Mouse (Mus musculus): Measurements from ENCODE around the gene Zfyve26. TPM values are rescaled to one million over a fixed set of nuclear protein-coding genes. Genes with fewer than 3 reads are reported as not detected.
"Not testable (repeated sequence)": the region's sequence is repeated elsewhere in the genome, so short reads cannot be mapped to it uniquely, and the experiment has no call there.

The Zfyve26 gene
- polyA plus RNA-seq, 1 experiment from 2014 or later = 15.6 TPM

DNA sequence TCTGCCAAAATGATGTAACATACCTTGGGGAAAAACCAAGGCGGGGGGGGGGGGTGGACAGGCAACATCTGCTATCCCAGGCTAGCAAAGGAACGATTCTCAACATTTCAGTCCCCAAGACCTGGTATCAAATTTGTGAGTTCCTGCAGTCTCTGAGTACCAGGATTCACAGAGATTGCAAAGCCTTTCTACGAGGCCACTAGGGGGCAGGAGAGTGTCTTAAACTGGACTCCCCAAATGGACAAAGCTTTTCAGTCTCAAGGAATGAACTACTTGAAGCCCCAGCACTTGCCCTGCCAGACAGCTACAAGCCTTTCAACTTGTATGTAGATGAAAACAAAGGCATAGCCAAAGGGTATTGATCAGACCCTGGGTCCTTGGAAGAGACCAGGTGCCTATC, 102.7 kb downstream of the Zfyve26 start:
- no peak overlapping the region for H3K4me2 ChIP-seq

DNA sequence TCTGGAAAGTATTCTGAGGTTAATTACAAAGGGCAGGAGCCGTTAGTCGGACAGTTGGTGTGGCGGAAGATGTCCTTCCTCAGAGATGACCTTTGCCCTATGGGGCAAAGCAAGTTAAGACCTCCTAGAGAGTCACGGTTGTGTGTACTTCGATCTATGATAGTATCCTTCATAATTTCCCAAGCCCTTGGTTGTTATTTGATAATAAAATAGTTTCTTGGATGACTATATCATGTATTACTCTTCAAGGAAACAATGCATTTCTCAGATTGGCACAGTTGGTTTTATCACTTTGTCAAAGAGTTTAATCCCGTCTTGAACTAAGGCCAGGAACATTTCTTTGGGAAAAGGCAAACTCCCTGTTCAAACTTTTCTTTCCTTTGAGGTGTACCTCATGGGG, 103.9 kb downstream of the Zfyve26 start, which contains the start of gene Rdh11:
Gene Rdh11, minus strand, starts transcription at position 101 of the 400 bp plus-strand sequence.
- no peaks in the 10 kb centered on the region for H3K9me3 ChIP-seq
- no peaks in the 10 kb centered on the region for H3K27me3 ChIP-seq
- H3K4me2 ChIP-seq = peak within 1 kb of the TSS; percentile 79
- H3K4me3 ChIP-seq = peak within 1 kb of the TSS; percentile 69
- peak within 1 kb of the TSS; percentile 78 for H3K9ac ChIP-seq
- peaks cover 13% of the 10 kb centered on the region for H3K36me3 ChIP-seq
- H3K27ac ChIP-seq = peak within 1 kb of the TSS; percentile 64; the same call in 1 of the 2 replicates
- ATAC-seq (ENCODE audit: insufficient number of reproducible peaks, insufficient read depth, low FRiP score, low TSS enrichment, low read depth) = no peak
- 45% methylated on average over 6 of the region's 6 CpGs for WGBS
- H3K4me1 ChIP-seq = peaks cover 15% of the 10 kb centered on the region

More for the DNA sequence above, 102.7 kb downstream of the Zfyve26 start:
- Histone ChIP-seq H3K27ac (no peak overlapping the region), H3K9me3 (no peaks in the 10 kb centered on the region), H3K4me1 (peaks cover 15% of the 10 kb centered on the region), H3K27me3 (no peaks in the 10 kb centered on the region), H3K9ac (no peak overlapping the region), H3K36me3 (peaks cover under 1% of the 10 kb centered on the region; the same call in 1 of the 2 replicates), H3K4me3 (no peak overlapping the region)
- ATAC-seq (ENCODE audit: insufficient number of reproducible peaks, insufficient read depth, low FRiP score, low TSS enrichment, low read depth) = no peak
- 4% methylated on average over 3 of the region's 3 CpGs for WGBS

DNA sequence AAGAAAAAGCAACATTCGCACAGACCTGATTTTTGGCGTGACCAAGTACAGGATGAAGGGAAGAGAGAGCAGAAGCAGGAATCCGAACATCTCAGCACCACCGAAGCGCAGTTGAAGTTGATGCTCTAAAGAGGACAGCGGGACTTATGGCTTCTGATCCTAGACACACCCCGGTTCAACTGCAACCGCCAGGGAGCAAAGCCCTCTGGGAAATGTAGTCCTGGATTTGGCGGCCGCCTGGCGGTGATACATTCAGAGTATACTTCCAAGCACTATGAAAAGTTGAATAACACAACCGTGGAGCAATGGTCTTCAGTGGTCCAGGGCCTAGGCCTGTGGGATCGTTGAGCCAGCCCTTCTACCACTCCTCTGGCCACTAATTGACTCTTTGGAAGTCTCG, 104.4 kb downstream of the Zfyve26 start:
- Histone ChIP-seq H3K4me1 (peaks cover 15% of the 10 kb centered on the region), H3K27me3 (no peaks in the 10 kb centered on the region), H3K36me3 (peaks cover 18% of the 10 kb centered on the region), H3K4me3 (peak overlapping the region; percentile 69), H3K27ac (peak overlapping the region; percentile 64; the same call in 1 of the 2 replicates), H3K9me3 (no peaks in the 10 kb centered on the region), H3K9ac (peak overlapping the region; percentile 78), H3K4me2 (peak overlapping the region; percentile 79)
- ATAC-seq (ENCODE audit: insufficient number of reproducible peaks, insufficient read depth, low FRiP score, low TSS enrichment, low read depth) = peak; percentile 70
- 3% methylated on average over 14 of the region's 14 CpGs for WGBS

DNA sequence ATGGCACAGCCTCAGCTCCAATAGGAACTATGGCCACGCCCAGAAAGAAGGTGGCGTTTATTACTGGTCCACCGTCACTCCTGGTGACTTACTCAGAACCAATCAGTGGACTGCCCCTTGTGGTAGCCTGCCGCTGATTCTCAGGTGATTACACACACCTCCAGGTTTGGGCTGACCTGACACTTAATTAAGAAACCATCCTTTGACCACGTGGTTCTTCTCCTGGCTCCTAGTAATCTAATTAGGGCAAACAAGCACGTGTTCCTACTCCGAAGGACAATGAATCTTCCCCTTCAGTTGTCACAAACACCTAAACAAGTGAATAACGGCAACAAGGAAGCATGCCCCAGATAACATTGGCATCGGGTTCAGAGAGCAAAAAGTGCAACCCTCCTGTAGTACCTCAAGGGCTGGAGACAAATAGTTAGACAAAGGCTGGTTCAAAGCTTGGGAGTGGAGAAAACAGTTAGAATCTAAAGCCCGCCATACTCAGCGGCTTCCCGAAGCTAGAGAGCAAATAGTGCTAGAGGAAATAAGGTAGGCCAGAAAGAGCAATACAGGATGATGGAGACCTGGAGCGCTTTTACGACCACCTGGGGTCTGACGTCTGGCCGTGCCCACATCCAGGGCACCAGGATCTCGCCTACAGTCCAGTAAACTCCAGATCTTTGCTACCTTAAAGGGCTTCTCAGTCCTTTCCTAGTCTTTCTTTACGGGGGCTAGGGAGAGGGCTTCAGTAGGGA, 105.0 kb downstream of the Zfyve26 start:
- H3K36me3 ChIP-seq = peaks cover 24% of the 10 kb centered on the region
- no peaks in the 10 kb centered on the region for H3K27me3 ChIP-seq
- H3K4me3 ChIP-seq = peak overlapping the region; percentile 69
- H3K27ac ChIP-seq = peak overlapping the region; percentile 64; the same call in 1 of the 2 replicates
- peak overlapping the region; percentile 78 for H3K9ac ChIP-seq
- ATAC-seq (ENCODE audit: insufficient number of reproducible peaks, insufficient read depth, low FRiP score, low TSS enrichment, low read depth) = peak; percentile 79; the same call in 1 of the 2 replicates
- peaks cover 15% of the 10 kb centered on the region for H3K4me1 ChIP-seq
- H3K9me3 ChIP-seq = no peaks in the 10 kb centered on the region
- under 1% methylated on average over 18 of the region's 18 CpGs for WGBS
- H3K4me2 ChIP-seq = peak overlapping the region; percentile 79

DNA sequence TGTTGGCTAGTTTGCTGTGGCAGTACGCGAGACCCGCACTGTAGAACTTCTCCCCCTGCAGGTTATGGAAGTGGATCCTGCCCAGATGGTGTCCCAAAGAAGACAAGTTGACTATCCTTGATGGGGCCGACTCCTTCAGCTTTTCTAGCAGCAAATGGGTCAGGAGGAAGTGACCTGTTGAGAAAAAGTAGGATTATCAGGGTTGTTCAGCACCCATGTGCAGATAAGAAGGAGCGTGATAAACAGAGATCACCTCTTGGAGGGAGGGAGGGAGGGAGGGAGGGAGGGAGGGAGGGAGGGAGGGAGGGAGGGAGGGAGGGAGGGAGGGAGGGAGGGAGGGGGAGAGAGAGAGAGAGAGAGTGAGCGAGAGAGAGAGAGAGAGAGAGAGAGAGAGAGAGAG, 110.9 kb downstream of the Zfyve26 start:
- WGBS = 89% methylated on average over 4 of the region's 6 CpGs
- not testable (repeated sequence) for H3K4me1 ChIP-seq; H3K27me3 ChIP-seq; H3K4me3 ChIP-seq; H3K4me2 ChIP-seq; H3K9me3 ChIP-seq; H3K9ac ChIP-seq; H3K27ac ChIP-seq; ATAC-seq (ENCODE audit: insufficient number of reproducible peaks, insufficient read depth, low FRiP score, low TSS enrichment, low read depth)
- H3K36me3 ChIP-seq = peaks cover 78% of the 10 kb centered on the region

Other genes with a start within 250 kb of the Zfyve26 start
- gene Pigh, start 206.7 kb downstream of the Zfyve26 start, polyA plus RNA-seq (2015; fragmentation: Nextera tagmentation; extraction: Ambion mirVana) = 36.5 and 37.6 TPM in 2 replicates
- gene Arg2, start 165.5 kb downstream of the Zfyve26 start, polyA plus RNA-seq (2015; fragmentation: Nextera tagmentation; extraction: Ambion mirVana) = 4.9 and 6.1 TPM in 2 replicates
- gene Vti1b, start 123.6 kb downstream of the Zfyve26 start, polyA plus RNA-seq (2015; fragmentation: Nextera tagmentation; extraction: Ambion mirVana) = 99.9 and 116 TPM in 2 replicates
- 25.2 and 27.2 TPM in 2 replicates for gene Rdh11, start 104.0 kb downstream of the Zfyve26 start, polyA plus RNA-seq (2015; fragmentation: Nextera tagmentation; extraction: Ambion mirVana)
- gene Rdh12, start 87.4 kb downstream of the Zfyve26 start, polyA plus RNA-seq (2015; fragmentation: Nextera tagmentation; extraction: Ambion mirVana) = 2.6 and 3.2 TPM in 2 replicates
- gene Rad51b, start 978 bp upstream of the Zfyve26 start, polyA plus RNA-seq (2015; fragmentation: Nextera tagmentation; extraction: Ambion mirVana) = 8.8 and 9.3 TPM in 2 replicates

All from embryonic facial prominence, embryonic 13.5 days (tissue).